Mouse (Mus musculus) forebrain, embryonic 15.5 days (tissue): ENCODE measurements around the gene Insm1. TPM values are rescaled to one million over a fixed set of nuclear protein-coding genes. Genes with fewer than 3 reads are reported as not detected.

ENCODE experiments used
- ATAC-seq: fragments of 200-750 bp; cut with Nextera tagmentation; replicated peaks from 2 replicates; pipeline ENCODE4 v1.8.0; 2017; ENCODE audit warnings: mild to moderate bottlenecking, moderate TSS enrichment, moderate library complexity
- H3K27ac ChIP-seq: fragments of 300-500 bp; sonication (generic); replicated peaks from 2 replicates; pipeline ENCODE4 v1.5.1; 2015; ENCODE audit warnings: mild to moderate bottlenecking, inconsistent platforms
- H3K27me3 ChIP-seq: fragments of 300-500 bp; sonication (generic); 2 replicates; pipeline ENCODE4 v1.6.1; 2015; ENCODE audit warnings: inconsistent platforms
- H3K36me3 ChIP-seq: fragments of 300-500 bp; sonication (generic); 2 replicates; pipeline ENCODE4 v1.6.1; 2015; ENCODE audit warnings: mild to moderate bottlenecking, inconsistent platforms
- H3K4me1 ChIP-seq: fragments of 300-500 bp; sonication (generic); 2 replicates; pipeline ENCODE4 v1.6.1; 2015; ENCODE audit warnings: inconsistent platforms
- H3K4me2 ChIP-seq: fragments of 300-500 bp; sonication (generic); replicated peaks from 2 replicates; pipeline ENCODE4 v1.6.1; 2015; ENCODE audit warnings: mild to moderate bottlenecking, inconsistent platforms
- H3K4me3 ChIP-seq: fragments of 300-500 bp; sonication (generic); 2 replicates; pipeline ENCODE4 v1.5.1; 2015; ENCODE audit warnings: mild to moderate bottlenecking, inconsistent platforms
- H3K9ac ChIP-seq: fragments of 300-500 bp; sonication (generic); replicated peaks from 2 replicates; pipeline ENCODE4 v1.6.1; 2015; ENCODE audit warnings: mild to moderate bottlenecking, inconsistent platforms
- H3K9me3 ChIP-seq: fragments of 300-500 bp; sonication (generic); 2 replicates; pipeline ENCODE4 v1.6.1; 2016; ENCODE audit warnings: inconsistent platforms
- WGBS: fragments of 180-500 bp; shearing (Covaris S2); methylation state at CpG from one replicate; pipeline ENCODE4 v1.1.7; 2015; ENCODE audit warnings: mixed read lengths; 5-methylcytosine and 5-hydroxymethylcytosine counted together
- polyA plus RNA-seq: library from polyadenylated mRNA; unstranded; fragments of >200 nt; fragmentation: Nextera tagmentation; extraction: Ambion mirVana; gene quantifications from 2 replicates; pipeline ENCODE4 v1.2.1, GENCODE M21; 2015

The Insm1 gene
- polyA plus RNA-seq, 1 experiment from 2014 or later = 13.5 TPM

GRCm38 (mm10) chr2:146227646-146228045 lies 5.9 kb downstream of the Insm1 start:
- H3K4me2 ChIP-seq = no peak overlapping the region
- no peak overlapping the region for H3K27ac ChIP-seq
- no peaks in the 10 kb centered on the region for H3K36me3 ChIP-seq
- ATAC-seq = no peak
- WGBS = 56% methylated on average over 3 of the region's 3 CpGs
- no peaks in the 10 kb centered on the region for H3K27me3 ChIP-seq
- H3K9ac ChIP-seq = no peak overlapping the region
- H3K9me3 ChIP-seq = peaks cover 4% of the 10 kb centered on the region; the same call in 1 of the 2 replicates
- H3K4me1 ChIP-seq = peaks cover 30% of the 10 kb centered on the region
- H3K4me3 ChIP-seq = no peak overlapping the region

- WGBS = 62% methylated on average over 2 of the region's 2 CpGs
- Histone ChIP-seq H3K4me2 (no peak overlapping the region), H3K27ac (no peak overlapping the region), H3K9me3 (peaks cover 5% of the 10 kb centered on the region; the same call in 1 of the 2 replicates), H3K36me3 (no peaks in the 10 kb centered on the region), H3K27me3 (no peaks in the 10 kb centered on the region), H3K4me1 (peaks cover 29% of the 10 kb centered on the region), H3K4me3 (no peak overlapping the region), H3K9ac (no peak overlapping the region)
- ATAC-seq = no peak
Observed at GRCm38 (mm10) chr2:146228435-146228834, 6.7 kb downstream of the Insm1 start.

GRCm38 (mm10) chr2:146231485-146231884 lies 9.8 kb downstream of the Insm1 start:
- H3K27me3 ChIP-seq = no peaks in the 10 kb centered on the region
- no peak overlapping the region for H3K4me2 ChIP-seq
- no peak overlapping the region for H3K4me3 ChIP-seq
- no peak overlapping the region for H3K27ac ChIP-seq
- H3K36me3 ChIP-seq = no peaks in the 10 kb centered on the region
- no peak overlapping the region for H3K9ac ChIP-seq
- 95% methylated on average over 2 of the region's 2 CpGs for WGBS
- peaks cover 8% of the 10 kb centered on the region for H3K4me1 ChIP-seq
- H3K9me3 ChIP-seq = peaks cover 5% of the 10 kb centered on the region; the same call in 1 of the 2 replicates
- ATAC-seq = no peak

- Histone ChIP-seq H3K9ac (no peak overlapping the region), H3K36me3 (peaks cover 5% of the 10 kb centered on the region; the same call in 1 of the 2 replicates), H3K4me2 (no peak overlapping the region), H3K27me3 (no peaks in the 10 kb centered on the region), H3K27ac (no peak overlapping the region), H3K4me3 (no peak overlapping the region), H3K4me1 (no peaks in the 10 kb centered on the region), H3K9me3 (no peaks in the 10 kb centered on the region)
- WGBS = 93% methylated on average over 4 of the region's 4 CpGs
- ATAC-seq = no peak
Observed at GRCm38 (mm10) chr2:146239196-146239747, 17.6 kb downstream of the Insm1 start.

- 96% methylated on average over 2 of the region's 2 CpGs for WGBS
- no peak overlapping the region for H3K4me3 ChIP-seq
- ATAC-seq = no peak
- H3K27me3 ChIP-seq = no peaks in the 10 kb centered on the region
- no peak overlapping the region for H3K9ac ChIP-seq
- 0 out of 2 replicates have a peak, but pooled peaks cover under 1% of the 10 kb centered on the region for H3K4me1 ChIP-seq
- H3K36me3 ChIP-seq = peaks cover 11% of the 10 kb centered on the region; the same call in 1 of the 2 replicates
- H3K9me3 ChIP-seq = no peaks in the 10 kb centered on the region
- no peak overlapping the region for H3K4me2 ChIP-seq
- H3K27ac ChIP-seq = no peak overlapping the region
Observed at GRCm38 (mm10) chr2:146244049-146244448, 22.3 kb downstream of the Insm1 start.

GRCm38 (mm10) chr2:146245401-146245800 lies 23.7 kb downstream of the Insm1 start:
- no peak overlapping the region for H3K4me3 ChIP-seq
- no peaks in the 10 kb centered on the region for H3K27me3 ChIP-seq
- no peak for ATAC-seq
- H3K4me1 ChIP-seq = peaks cover 10% of the 10 kb centered on the region
- peaks cover 11% of the 10 kb centered on the region; the same call in 1 of the 2 replicates for H3K36me3 ChIP-seq
- no peak overlapping the region for H3K27ac ChIP-seq
- H3K9me3 ChIP-seq = no peaks in the 10 kb centered on the region
- 74% methylated on average over 7 of the region's 7 CpGs for WGBS
- H3K4me2 ChIP-seq = no peak overlapping the region
- H3K9ac ChIP-seq = no peak overlapping the region

GRCm38 (mm10) chr2:146246409-146247075 lies 24.8 kb downstream of the Insm1 start:
- Histone ChIP-seq H3K36me3 (peaks cover 11% of the 10 kb centered on the region; the same call in 1 of the 2 replicates), H3K4me1 (peaks cover 16% of the 10 kb centered on the region), H3K9ac (no peak overlapping the region), H3K4me2 (no peak overlapping the region), H3K4me3 (no peak overlapping the region), H3K27me3 (no peaks in the 10 kb centered on the region), H3K9me3 (no peaks in the 10 kb centered on the region), H3K27ac (no peak overlapping the region)
- no peak for ATAC-seq
- WGBS = 80% methylated on average over 4 of the region's 4 CpGs

- peaks cover 11% of the 10 kb centered on the region; the same call in 1 of the 2 replicates for H3K36me3 ChIP-seq
- H3K4me1 ChIP-seq = peaks cover 16% of the 10 kb centered on the region
- no peak overlapping the region for H3K9ac ChIP-seq
- H3K27me3 ChIP-seq = no peaks in the 10 kb centered on the region
- no peak overlapping the region for H3K27ac ChIP-seq
- 61% methylated on average over 6 of the region's 6 CpGs for WGBS
- no peaks in the 10 kb centered on the region for H3K9me3 ChIP-seq
- ATAC-seq = no peak
- no peak overlapping the region for H3K4me3 ChIP-seq
- H3K4me2 ChIP-seq = no peak overlapping the region
Observed at GRCm38 (mm10) chr2:146247576-146247975, 25.9 kb downstream of the Insm1 start.

GRCm38 (mm10) chr2:146249033-146249432 lies 27.3 kb downstream of the Insm1 start:
- H3K27ac ChIP-seq = no peak overlapping the region
- no peak overlapping the region for H3K9ac ChIP-seq
- peak; percentile 65 for ATAC-seq
- 0 out of 2 replicates have a peak, but pooled peaks cover 5% of the 10 kb centered on the region for H3K36me3 ChIP-seq
- no peaks in the 10 kb centered on the region for H3K9me3 ChIP-seq
- H3K27me3 ChIP-seq = no peaks in the 10 kb centered on the region
- no peak overlapping the region for H3K4me3 ChIP-seq
- H3K4me2 ChIP-seq = no peak overlapping the region
- WGBS = 64% methylated on average over 7 of the region's 7 CpGs
- H3K4me1 ChIP-seq = peaks cover 16% of the 10 kb centered on the region

GRCm38 (mm10) chr2:146250236-146250904 lies 28.6 kb downstream of the Insm1 start:
- Histone ChIP-seq H3K9me3 (no peaks in the 10 kb centered on the region), H3K4me2 (no peak overlapping the region), H3K36me3 (no peaks in the 10 kb centered on the region), H3K27ac (peak overlapping the region; percentile 62), H3K9ac (no peak overlapping the region), H3K4me1 (peaks cover 16% of the 10 kb centered on the region), H3K4me3 (no peak overlapping the region), H3K27me3 (no peaks in the 10 kb centered on the region)
- peak; percentile 74 for ATAC-seq
- WGBS = 59% methylated on average over 6 of the region's 6 CpGs

GRCm38 (mm10) chr2:146254387-146254786 lies 32.7 kb downstream of the Insm1 start:
- Histone ChIP-seq H3K9ac (no peak overlapping the region), H3K4me3 (no peak overlapping the region), H3K9me3 (no peaks in the 10 kb centered on the region), H3K27ac (no peak overlapping the region), H3K36me3 (no peaks in the 10 kb centered on the region), H3K4me2 (no peak overlapping the region), H3K27me3 (no peaks in the 10 kb centered on the region), H3K4me1 (peaks cover 45% of the 10 kb centered on the region)
- no peak for ATAC-seq
- WGBS = 87% methylated on average over 1 of the region's 1 CpGs

GRCm38 (mm10) chr2:146255636-146256035 lies 33.9 kb downstream of the Insm1 start:
- Histone ChIP-seq H3K9ac (no peak overlapping the region), H3K27ac (no peak overlapping the region), H3K9me3 (no peaks in the 10 kb centered on the region), H3K4me3 (no peak overlapping the region), H3K4me1 (peaks cover 47% of the 10 kb centered on the region), H3K27me3 (no peaks in the 10 kb centered on the region), H3K4me2 (no peak overlapping the region), H3K36me3 (no peaks in the 10 kb centered on the region)
- ATAC-seq = no peak
